Mouse (Mus musculus) midbrain, embryonic 11.5 days (tissue): Measurements from ENCODE around the gene Zranb2. TPM values are rescaled to one million over a fixed set of nuclear protein-coding genes. Genes with fewer than 3 reads are reported as not detected.
A peak's percentile ranks its signal among the peaks of the same experiment; 100 is the strongest.

Source experiments
- ATAC-seq: fragments of 200-750 bp; cut with Nextera tagmentation; 2 replicates; pipeline ENCODE4 v1.8.0; 2017; ENCODE audit warnings: moderate TSS enrichment, moderate library complexity; ENCODE audit not compliant: low FRiP score
- DNase-seq: peaks from one replicate; pipeline ENCODE4 v3.0.0; 2015; ENCODE audit warnings: low spot score; ENCODE audit errors: missing footprints
- H3K27ac ChIP-seq: fragments of 300-500 bp; sonication (generic); 2 replicates; pipeline ENCODE4 v1.5.1; 2014; ENCODE audit warnings: low read depth, low read length
- H3K27me3 ChIP-seq: fragments of 300-500 bp; sonication (generic); 2 replicates; pipeline ENCODE4 v1.6.1; 2014; ENCODE audit warnings: mild to moderate bottlenecking, low read length, moderate library complexity, mixed read lengths; ENCODE audit not compliant: control insufficient read depth, insufficient read depth
- H3K36me3 ChIP-seq: fragments of 300-500 bp; sonication (generic); 2 replicates; pipeline ENCODE4 v1.6.1; 2014; ENCODE audit warnings: mild to moderate bottlenecking, low read length, moderate library complexity, mixed read lengths; ENCODE audit not compliant: control insufficient read depth, insufficient read depth
- H3K4me1 ChIP-seq: fragments of 300-500 bp; sonication (generic); 2 replicates; pipeline ENCODE4 v1.6.1; 2014; ENCODE audit warnings: low read length; ENCODE audit not compliant: control insufficient read depth, insufficient read depth
- H3K4me2 ChIP-seq: fragments of 300-500 bp; sonication (generic); 2 replicates; pipeline ENCODE4 v1.6.1; 2014; ENCODE audit warnings: mild to moderate bottlenecking, moderate library complexity
- H3K4me3 ChIP-seq: fragments of 300-500 bp; sonication (generic); 2 replicates; pipeline ENCODE4 v1.5.1; 2014; ENCODE audit warnings: low read depth, low read length
- H3K9ac ChIP-seq: fragments of 300-500 bp; sonication (generic); 2 replicates; pipeline ENCODE4 v1.6.1; 2014; ENCODE audit warnings: low read length
- H3K9me3 ChIP-seq: fragments of 300-500 bp; sonication (generic); 2 replicates; pipeline ENCODE4 v1.6.1; 2016; ENCODE audit warnings: low read length; ENCODE audit not compliant: control insufficient read depth
- WGBS: fragments of 180-500 bp; shearing (Covaris S2); extraction: QIAGEN DNeasy Blood & Tissue Kit; methylation state at CpG from one replicate; pipeline ENCODE4 v1.1.7; 2014; 5-methylcytosine and 5-hydroxymethylcytosine counted together
- polyA plus RNA-seq: library from polyadenylated mRNA; unstranded; fragments of >200 nt; fragmentation: Nextera tagmentation; extraction: Ambion mirVana; gene quantifications from 2 replicates; pipeline ENCODE4 v1.2.1, GENCODE M21; 2014

Zranb2 gene
- polyA plus RNA-seq: 170 and 182 TPM in 2 replicates

DNA sequence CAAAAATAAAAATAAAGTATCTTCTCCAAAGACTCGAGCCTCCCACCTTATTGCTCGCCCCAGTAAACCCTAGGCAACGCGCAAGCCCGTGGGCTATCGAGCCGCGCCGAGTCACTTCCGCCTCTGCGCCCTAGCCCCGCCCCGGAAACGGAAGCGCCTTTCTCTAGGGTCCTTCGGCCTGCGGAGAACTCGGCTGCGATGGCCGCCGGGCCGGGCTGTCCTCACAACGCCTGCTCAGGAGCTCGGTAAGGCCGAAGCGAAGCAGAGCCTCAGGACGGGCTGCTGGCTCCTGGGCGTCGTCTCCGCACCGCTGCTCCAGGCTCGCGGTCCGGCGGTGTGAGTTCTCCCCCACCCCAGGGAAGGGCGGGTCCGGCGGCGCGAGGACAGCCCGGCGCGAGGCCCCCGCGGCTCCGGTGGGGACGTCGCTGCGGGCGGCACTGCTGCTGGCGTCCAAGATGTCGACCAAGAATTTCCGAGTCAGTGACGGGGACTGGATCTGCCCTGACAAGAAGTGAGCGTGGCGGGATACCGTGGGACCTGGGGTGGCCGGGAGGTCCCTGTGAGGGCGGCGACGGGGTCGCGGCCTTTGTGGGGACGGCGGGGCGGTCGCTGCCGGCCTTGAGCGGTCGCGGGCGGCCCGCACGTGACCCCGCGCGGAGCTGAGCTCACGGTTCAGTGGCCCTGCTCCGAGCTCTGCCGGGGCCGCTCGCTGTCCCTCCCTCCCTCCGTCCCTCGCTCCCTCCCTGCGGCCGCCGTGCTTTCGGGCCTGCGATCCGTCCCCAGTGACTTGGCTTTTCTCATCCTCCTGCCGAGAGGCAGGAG lies at the start of gene Zranb2:
Gene Zranb2 (plus strand): TSS at position 197 of the 822 bp plus-strand sequence.
- ATAC-seq (peak; percentile 96), DNase-seq (peak; percentile 100)
- under 1% methylated on average over 85 of the region's 91 CpGs for WGBS

GRCm38 (mm10) chr3:157492043-157492442 lies 41.9 kb upstream of the Zranb2 start:
- WGBS: 53% methylated on average over 4 of the region's 4 CpGs
- H3K36me3 ChIP-seq: no peaks in the 10 kb centered on the region
- no peak overlapping the region for H3K27ac ChIP-seq
- H3K4me3 ChIP-seq: no peak overlapping the region
- H3K27me3 ChIP-seq: no peaks in the 10 kb centered on the region
- ATAC-seq: no peak
- DNase-seq: no peak
- no peaks in the 10 kb centered on the region for H3K4me1 ChIP-seq
- H3K9me3 ChIP-seq: no peaks in the 10 kb centered on the region
- H3K4me2 ChIP-seq: no peak overlapping the region
- no peak overlapping the region for H3K9ac ChIP-seq

More for the DNA sequence above, at the start of gene Zranb2:
- H3K27ac ChIP-seq: peak within 1 kb of the TSS; percentile 84
- H3K9ac ChIP-seq: peak within 1 kb of the TSS; percentile 94
- H3K27me3 ChIP-seq: peaks cover 14% of the 10 kb centered on the region
- H3K36me3 ChIP-seq: peaks cover 3% of the 10 kb centered on the region; the same call in 1 of the 2 replicates
- H3K9me3 ChIP-seq: no peaks in the 10 kb centered on the region
- H3K4me3 ChIP-seq: peak within 1 kb of the TSS; percentile 84
- peak within 1 kb of the TSS; percentile 90 for H3K4me2 ChIP-seq
- peaks cover 5% of the 10 kb centered on the region; the same call in 1 of the 2 replicates for H3K4me1 ChIP-seq

DNA sequence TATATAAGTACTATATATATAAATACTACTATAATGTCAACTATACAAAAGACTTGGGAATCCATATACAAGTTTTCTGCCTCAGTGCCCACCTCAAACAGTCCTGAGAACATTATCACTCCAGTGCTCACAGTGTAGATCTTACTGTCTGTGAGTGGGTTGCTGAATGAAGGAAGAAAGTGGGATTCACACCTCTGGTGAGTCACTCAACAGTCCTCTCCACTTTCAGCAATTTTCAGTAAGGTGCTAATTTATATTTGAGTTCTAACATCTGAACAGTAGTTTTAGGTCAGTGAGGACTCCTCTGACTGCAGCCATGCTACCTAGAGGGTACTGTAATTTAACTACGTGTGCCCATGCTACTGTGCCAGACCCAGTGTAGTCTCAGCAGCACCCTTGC lies 31.7 kb upstream of the Zranb2 start:
- H3K27me3 ChIP-seq: no peaks in the 10 kb centered on the region
- no peaks in the 10 kb centered on the region for H3K36me3 ChIP-seq
- H3K9ac ChIP-seq: no peak overlapping the region
- H3K4me3 ChIP-seq: no peak overlapping the region
- no peaks in the 10 kb centered on the region for H3K4me1 ChIP-seq
- H3K27ac ChIP-seq: no peak overlapping the region
- ATAC-seq (no peak), DNase-seq (no peak)
- H3K9me3 ChIP-seq: no peaks in the 10 kb centered on the region
- H3K4me2 ChIP-seq: no peak overlapping the region
- WGBS: 76% methylated on average over 1 of the region's 1 CpGs

DNA sequence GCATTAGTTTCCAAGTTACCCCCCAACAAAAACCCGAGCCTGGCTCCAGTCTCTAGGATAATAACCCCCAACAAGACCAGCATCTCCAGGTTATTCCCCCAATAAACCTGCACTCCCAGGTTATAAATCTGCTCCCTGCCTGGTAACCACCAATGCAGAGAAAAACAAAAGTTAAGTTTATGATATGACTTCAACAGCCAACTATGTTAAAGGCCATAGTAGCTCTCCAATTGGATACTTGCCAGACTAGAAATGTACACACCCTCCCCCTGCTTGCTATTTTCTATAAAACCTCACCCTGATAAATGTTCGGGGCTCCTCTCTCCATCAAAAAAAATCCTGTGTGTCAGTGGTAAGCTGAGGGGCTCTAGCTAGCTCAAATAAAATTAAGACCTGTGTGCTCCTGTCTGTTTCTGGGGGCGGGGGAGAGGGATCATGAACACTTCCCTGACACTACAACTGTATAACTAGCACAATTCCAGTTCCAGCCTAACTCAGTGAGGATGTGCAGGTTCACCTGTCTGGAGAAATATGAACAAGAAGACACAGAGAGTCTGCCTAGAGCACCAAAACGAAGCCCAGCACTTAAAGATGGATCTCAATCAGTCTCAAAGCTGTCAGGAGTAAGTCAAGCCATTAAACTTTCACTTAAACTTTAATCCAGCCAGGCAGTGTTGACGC lies 19.7 kb upstream of the Zranb2 start:
- Histone ChIP-seq H3K4me1 (no peaks in the 10 kb centered on the region), H3K36me3 (no peaks in the 10 kb centered on the region), H3K4me3 (no peak overlapping the region), H3K9ac (no peak overlapping the region), H3K27ac (no peak overlapping the region), H3K4me2 (no peak overlapping the region), H3K9me3 (no peaks in the 10 kb centered on the region), H3K27me3 (no peaks in the 10 kb centered on the region)
- 75% methylated on average over 5 of the region's 5 CpGs for WGBS
- no peak for ATAC-seq
- DNase-seq: no peak

GRCm38 (mm10) chr3:157516471-157516870 lies 17.5 kb upstream of the Zranb2 start:
- no peaks in the 10 kb centered on the region for H3K4me1 ChIP-seq
- no peaks in the 10 kb centered on the region for H3K36me3 ChIP-seq
- H3K4me2 ChIP-seq: no peak overlapping the region
- 75% methylated on average over 3 of the region's 3 CpGs for WGBS
- H3K9me3 ChIP-seq: no peaks in the 10 kb centered on the region
- H3K4me3 ChIP-seq: no peak overlapping the region
- no peaks in the 10 kb centered on the region for H3K27me3 ChIP-seq
- ATAC-seq: no peak
- H3K27ac ChIP-seq: no peak overlapping the region
- H3K9ac ChIP-seq: no peak overlapping the region
- peak; percentile 31 for DNase-seq

- H3K9me3 ChIP-seq: no peaks in the 10 kb centered on the region
- H3K4me2 ChIP-seq: no peak overlapping the region
- no peak overlapping the region for H3K9ac ChIP-seq
- peak; percentile 26 for DNase-seq
- no peak overlapping the region for H3K4me3 ChIP-seq
- ATAC-seq: no peak
- H3K4me1 ChIP-seq: no peaks in the 10 kb centered on the region
- 86% methylated on average over 2 of the region's 2 CpGs for WGBS
- H3K27me3 ChIP-seq: no peaks in the 10 kb centered on the region
- H3K27ac ChIP-seq: no peak overlapping the region
- H3K36me3 ChIP-seq: no peaks in the 10 kb centered on the region
These were observed 16.0 kb upstream of the Zranb2 start for GRCm38 (mm10) chr3:157517992-157518391.

DNA sequence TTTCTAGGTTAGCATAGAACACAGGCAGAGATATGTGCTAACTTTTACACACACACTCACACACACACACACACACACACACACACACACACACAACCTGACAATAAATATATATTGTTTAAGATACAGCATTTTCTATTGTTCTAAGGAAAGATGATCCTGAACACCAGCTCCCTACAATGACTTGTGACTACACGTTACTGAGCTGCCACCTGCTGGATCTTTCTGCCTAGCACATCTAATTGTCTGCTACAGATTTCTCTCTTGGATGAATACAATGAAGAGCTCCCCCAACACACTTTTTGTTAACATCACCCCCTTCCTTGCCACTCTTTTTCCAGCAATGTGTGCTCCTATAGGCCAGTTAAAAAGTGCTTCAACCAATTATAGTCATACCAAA lies 13.5 kb upstream of the Zranb2 start:
- Histone ChIP-seq H3K4me1 (no peaks in the 10 kb centered on the region), H3K4me3 (no peak overlapping the region), H3K27ac (no peak overlapping the region), H3K27me3 (no peaks in the 10 kb centered on the region), H3K36me3 (no peaks in the 10 kb centered on the region), H3K9ac (no peak overlapping the region), H3K4me2 (no peak overlapping the region), H3K9me3 (no peaks in the 10 kb centered on the region)
- WGBS: 0% methylated on average over 1 of the region's 1 CpGs
- ATAC-seq (peak; percentile 79), DNase-seq (peak; percentile 87)

DNA sequence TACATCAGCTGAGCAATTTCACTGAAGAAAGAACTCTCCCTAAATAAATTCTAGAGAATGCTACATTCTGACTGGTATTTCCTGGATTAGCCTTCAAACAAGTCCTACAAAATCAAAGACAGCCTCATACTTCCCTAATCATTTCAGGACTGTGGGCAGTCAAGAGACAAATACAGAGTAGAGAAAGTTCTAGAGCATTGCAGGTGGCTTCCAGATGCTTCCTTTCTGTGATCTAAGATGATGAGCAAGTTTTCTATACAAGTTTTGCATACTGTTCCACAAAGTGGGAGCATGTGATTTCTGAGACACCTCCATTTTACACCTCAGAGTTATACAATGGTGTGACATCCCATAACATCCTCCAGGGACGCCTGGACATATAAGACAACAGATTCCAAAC lies 10.1 kb upstream of the Zranb2 start:
- Histone ChIP-seq H3K27ac (no peak overlapping the region), H3K4me1 (no peaks in the 10 kb centered on the region), H3K9me3 (no peaks in the 10 kb centered on the region), H3K36me3 (no peaks in the 10 kb centered on the region), H3K9ac (no peak overlapping the region), H3K4me2 (no peak overlapping the region), H3K4me3 (no peak overlapping the region), H3K27me3 (no peaks in the 10 kb centered on the region)
- WGBS: 60% methylated on average over 1 of the region's 1 CpGs
- DNase-seq (peak; percentile 35), ATAC-seq (no peak)

DNA sequence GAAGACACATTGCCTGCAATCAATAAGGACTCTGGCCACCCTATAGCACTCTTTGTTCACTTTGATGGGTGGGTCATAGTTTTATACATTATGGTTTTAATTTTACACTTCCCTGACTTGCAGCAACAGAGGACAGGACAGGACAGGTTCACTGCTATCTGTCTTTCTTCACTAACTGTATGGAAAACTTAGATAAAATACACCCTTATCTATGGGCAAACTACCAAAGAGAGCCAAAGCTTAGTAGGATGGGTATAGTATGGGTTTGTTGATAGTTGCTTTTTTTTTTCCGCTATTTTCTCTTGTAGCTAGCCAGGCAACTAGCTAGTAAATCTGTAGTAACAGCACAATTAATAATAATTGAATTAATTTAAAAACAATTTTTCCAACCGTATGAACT lies 2.4 kb upstream of the Zranb2 start:
- Histone ChIP-seq H3K36me3 (no peaks in the 10 kb centered on the region), H3K27me3 (peaks cover 14% of the 10 kb centered on the region), H3K27ac (no peak overlapping the region), H3K9me3 (no peaks in the 10 kb centered on the region), H3K4me2 (no peak overlapping the region), H3K9ac (no peak overlapping the region), H3K4me3 (no peak overlapping the region), H3K4me1 (peaks cover 5% of the 10 kb centered on the region; the same call in 1 of the 2 replicates)
- DNase-seq (no peak), ATAC-seq (no peak)
- WGBS: 70% methylated on average over 2 of the region's 2 CpGs
